Mouse (Mus musculus) MEL (cell line): ENCODE measurements around the gene Pld1. TPM values are rescaled to one million over a fixed set of nuclear protein-coding genes. Genes with fewer than 3 reads are reported as not detected.

Experiments used
- DNase-seq: peaks from one replicate; pipeline ENCODE4 v3.0.0; 2011; ENCODE audit warnings: low read depth, low spot score
- H3K27ac ChIP-seq: 2 replicates; pipeline ENCODE4 v1.5.1; 2012; ENCODE audit warnings: low read depth, mild to moderate bottlenecking, control low read depth, low read length, moderate library complexity; ENCODE audit not compliant: control insufficient read depth
- H3K27me3 ChIP-seq, 2 experiments: fragments of 150-350 bp in 1 of 2; sonication (generic) in 1 of 2; 2 replicates each; pipeline ENCODE4 v1.6.1; 2012; ENCODE audit warnings: low read length in 2 of 2, mild to moderate bottlenecking in 2 of 2, improper control_type of control experiment in 1 of 2, moderate library complexity in 1 of 2; ENCODE audit not compliant: insufficient read depth in 2 of 2, control insufficient read depth in 1 of 2
- H3K36me3 ChIP-seq, 2 experiments: 2 replicates each; pipeline ENCODE4 v1.6.1; 2012 to 2014; ENCODE audit warnings: low read length in 2 of 2, improper control_type of control experiment in 1 of 2, inconsistent platforms in 1 of 2, mild to moderate bottlenecking in 1 of 2; ENCODE audit not compliant: insufficient read depth in 2 of 2, control insufficient read depth in 1 of 2
- H3K4me1 ChIP-seq, 2 experiments: fragments of 150-350 bp in 1 of 2; sonication (generic) in 1 of 2; 2 replicates each; pipeline ENCODE4 v1.6.1; 2012; ENCODE audit warnings: low read length in 2 of 2, improper control_type of control experiment in 1 of 2, mild to moderate bottlenecking in 1 of 2; ENCODE audit not compliant: insufficient read depth in 2 of 2, control insufficient read depth in 1 of 2
- H3K4me3 ChIP-seq, 2 experiments: fragments of 150-350 bp in 1 of 2; sonication (generic) in 1 of 2; 2 replicates each; pipeline ENCODE4 v1.5.1; 2012; ENCODE audit warnings: low read depth in 2 of 2, low read length in 2 of 2, mild to moderate bottlenecking in 2 of 2, moderate library complexity in 2 of 2, control low read depth in 1 of 2, improper control_type of control experiment in 1 of 2; ENCODE audit not compliant: control insufficient read depth in 1 of 2, insufficient read depth in 1 of 2
- H3K79me2 ChIP-seq: 2 replicates; pipeline ENCODE4 v1.6.1; 2012; ENCODE audit warnings: mild to moderate bottlenecking, low read length, moderate library complexity; ENCODE audit not compliant: control insufficient read depth, poor library complexity, insufficient read depth
- H3K9ac ChIP-seq: 2 replicates; pipeline ENCODE4 v1.6.1; 2012; ENCODE audit warnings: low read depth, mild to moderate bottlenecking, control low read depth, low read length, moderate library complexity; ENCODE audit not compliant: control insufficient read depth, poor library complexity, severe bottlenecking
- H3K9me3 ChIP-seq: fragments of 150-350 bp; sonication (generic); replicated peaks from 2 replicates; pipeline ENCODE4 v1.6.1; 2012; ENCODE audit warnings: mild to moderate bottlenecking, low read length, improper control_type of control experiment, moderate library complexity; ENCODE audit not compliant: insufficient read depth
- BHLHE40 ChIP-seq: IDR thresholded peaks from 2 replicates; pipeline ENCODE4 v1.6.1; 2012; ENCODE audit warnings: low read depth, mild to moderate bottlenecking, inconsistent platforms, low read length, improper control_type of control experiment, borderline replicate concordance
- CHD2 ChIP-seq: IDR thresholded peaks from 2 replicates; pipeline ENCODE4 v1.6.1; 2011; ENCODE audit warnings: low read length, improper control_type of control experiment
- CTCF ChIP-seq, 3 experiments: IDR thresholded peaks in 2 of 3; conservative IDR thresholded peaks in 1 of 3; 2 replicates each; pipeline ENCODE4 v1.5.1; 2011 to 2012; ENCODE audit warnings: low read length in 3 of 3, low read depth in 2 of 3, mild to moderate bottlenecking in 2 of 3, improper control_type of control experiment in 1 of 3, inconsistent platforms in 1 of 3, mixed read lengths in 1 of 3, moderate library complexity in 1 of 3; ENCODE audit not compliant: control insufficient read depth in 1 of 3, insufficient read depth in 1 of 3, poor library complexity in 1 of 3, severe bottlenecking in 1 of 3
- E2F4 ChIP-seq: IDR thresholded peaks from 2 replicates; pipeline ENCODE4 v1.6.1; 2011; ENCODE audit warnings: low read depth, low read length, improper control_type of control experiment, borderline replicate concordance
- EP300 ChIP-seq, 2 experiments: IDR thresholded peaks; 2 replicates each; pipeline ENCODE4 v1.6.1; 2011; ENCODE audit warnings: improper control_type of control experiment in 2 of 2, low read length in 2 of 2, low read depth in 1 of 2, mild to moderate bottlenecking in 1 of 2
- ETS1 ChIP-seq: IDR thresholded peaks from 2 replicates; pipeline ENCODE4 v1.6.1; 2012; ENCODE audit warnings: low read depth, mild to moderate bottlenecking, inconsistent platforms, low read length, improper control_type of control experiment, moderate library complexity
- GABPA ChIP-seq: IDR thresholded peaks from 2 replicates; pipeline ENCODE4 v1.6.1; 2012; ENCODE audit warnings: low read depth, mild to moderate bottlenecking, inconsistent platforms, low read length, improper control_type of control experiment, moderate library complexity
- GATA1 ChIP-seq: IDR thresholded peaks from 2 replicates; pipeline ENCODE4 v1.6.1; 2011; ENCODE audit warnings: low read depth, low read length, improper control_type of control experiment
- HCFC1 ChIP-seq: IDR thresholded peaks from 2 replicates; pipeline ENCODE4 v1.6.1; 2012; ENCODE audit warnings: low read depth, mild to moderate bottlenecking, inconsistent platforms, low read length, improper control_type of control experiment, moderate library complexity
- JUND ChIP-seq: IDR thresholded peaks from 2 replicates; pipeline ENCODE4 v1.6.1; 2011; ENCODE audit warnings: low read depth, mild to moderate bottlenecking, improper control_type of control experiment, low read length
- MAZ ChIP-seq: IDR thresholded peaks from 2 replicates; pipeline ENCODE4 v1.6.1; 2012; ENCODE audit warnings: low read depth, mild to moderate bottlenecking, inconsistent platforms, low read length, improper control_type of control experiment
- POLR2A ChIP-seq, 2 experiments: IDR thresholded peaks; 2 replicates each; pipeline ENCODE4 v1.6.1; 2011 to 2012; ENCODE audit warnings: low read length in 2 of 2, mild to moderate bottlenecking in 2 of 2, control low read depth in 1 of 2, improper control_type of control experiment in 1 of 2, low read depth in 1 of 2, moderate library complexity in 1 of 2; ENCODE audit not compliant: control insufficient read depth in 1 of 2, insufficient read depth in 1 of 2, poor library complexity in 1 of 2
- POLR2AphosphoS2 ChIP-seq: IDR thresholded peaks from 2 replicates; pipeline ENCODE4 v1.6.1; 2011; ENCODE audit warnings: low read length, improper control_type of control experiment
- POLR2AphosphoS5 ChIP-seq: IDR thresholded peaks from 2 replicates; pipeline ENCODE4 v1.6.1; 2012; ENCODE audit warnings: low read depth, borderline replicate concordance, mild to moderate bottlenecking, inconsistent platforms, low read length, moderate library complexity, mixed read lengths
- RCOR1 ChIP-seq: IDR thresholded peaks from 2 replicates; pipeline ENCODE4 v1.6.1; 2012; ENCODE audit warnings: low read depth, mild to moderate bottlenecking, inconsistent platforms, low read length, improper control_type of control experiment
- SIN3A ChIP-seq: IDR thresholded peaks from 2 replicates; pipeline ENCODE4 v1.6.1; 2012; ENCODE audit warnings: low read length, improper control_type of control experiment, inconsistent platforms
- TAL1 ChIP-seq: IDR thresholded peaks from 2 replicates; pipeline ENCODE4 v1.6.1; 2012; ENCODE audit warnings: mild to moderate bottlenecking, inconsistent platforms, low read length, moderate library complexity, mixed read lengths
- UBTF ChIP-seq: IDR thresholded peaks from 2 replicates; pipeline ENCODE4 v1.6.1; 2012; ENCODE audit warnings: low read depth, mild to moderate bottlenecking, inconsistent platforms, low read length, improper control_type of control experiment, moderate library complexity, borderline replicate concordance; ENCODE audit not compliant: insufficient read depth
- USF1 ChIP-seq: IDR thresholded peaks from 2 replicates; pipeline ENCODE4 v1.6.1; 2014; ENCODE audit warnings: low read depth, mild to moderate bottlenecking, inconsistent platforms, low read length, improper control_type of control experiment, moderate library complexity
- USF2 ChIP-seq, 2 experiments: IDR thresholded peaks; 2 replicates each; pipeline ENCODE4 v1.6.1; 2011 to 2012; ENCODE audit warnings: improper control_type of control experiment in 2 of 2, low read length in 2 of 2, borderline replicate concordance in 1 of 2, inconsistent platforms in 1 of 2, low read depth in 1 of 2, mild to moderate bottlenecking in 1 of 2; ENCODE audit not compliant: insufficient read depth in 1 of 2
- ZC3H11A ChIP-seq: IDR thresholded peaks from 2 replicates; pipeline ENCODE4 v1.6.1; 2012; ENCODE audit warnings: low read depth, mild to moderate bottlenecking, inconsistent platforms, low read length, improper control_type of control experiment
- ZKSCAN1 ChIP-seq: IDR thresholded peaks from 2 replicates; pipeline ENCODE4 v1.6.1; 2012; ENCODE audit warnings: low read depth, mild to moderate bottlenecking, inconsistent platforms, low read length, improper control_type of control experiment, moderate library complexity
- ZMIZ1 ChIP-seq: IDR thresholded peaks from 2 replicates; pipeline ENCODE4 v1.6.1; 2012; ENCODE audit warnings: low read depth, mild to moderate bottlenecking, inconsistent platforms, low read length, improper control_type of control experiment, moderate library complexity
- ZNF384 ChIP-seq: IDR thresholded peaks from 2 replicates; pipeline ENCODE4 v1.6.1; 2012; ENCODE audit warnings: low read depth, mild to moderate bottlenecking, inconsistent platforms, low read length, improper control_type of control experiment
- polyA plus RNA-seq, 2 experiments: library from polyadenylated mRNA; stranded (reverse) in 1 of 2; unstranded in 1 of 2; fragments of >175 nt in 1 of 2; fragments of >200 nt in 1 of 2; gene quantifications; 2 replicates each; pipeline versions ENCODE4 v1.2.1 to v1.2.4; 2012; ENCODE audit warnings: low replicate concordance in 2 of 2, low read depth in 1 of 2; ENCODE audit not compliant: insufficient read length in 2 of 2, insufficient read depth in 1 of 2, missing spikeins in 1 of 2
- total RNA-seq: library from RNA; depleted of rRNA; stranded (reverse); fragments of 300-350 nt; gene quantifications from 2 replicates; pipeline ENCODE4 v1.2.3, GENCODE M21; 2012

The Pld1 gene
- total and polyA plus RNA-seq, 3 experiments: 0.22 TPM; not detected in 2

- no peaks in the 10 kb centered on the region for H3K9me3 ChIP-seq
- DNase-seq: peak; percentile 53
- H3K4me1 ChIP-seq: no peaks in the 10 kb centered on the region
- H3K27me3 ChIP-seq: no peaks in the 10 kb centered on the region
- H3K4me3 ChIP-seq: no peak overlapping the region
- TF ChIP-seq USF1 (peak; percentile 58; the same call in 1 of the 2 replicates), EP300 (IDR thresholded peaks at IDR 0.05; ENCODE audit: low read depth in 1 of 2, low read length in 2 of 2) (peak in 1 of 2 experiments; percentile 22; a peak in 1 of 4 replicates), CTCF (IDR thresholded peaks at IDR 0.05 in 2 of 3, conservative IDR thresholded peaks at IDR 0.05 in 1 of 3; ENCODE audit: control insufficient read depth in 1 of 3, insufficient read depth in 1 of 3, low read depth in 2 of 3, low read length in 3 of 3, poor library complexity in 1 of 3, severe bottlenecking in 1 of 3) (no peak)
- no peak overlapping the region for H3K27ac ChIP-seq
- H3K79me2 ChIP-seq: no peaks in the 10 kb centered on the region
- H3K9ac ChIP-seq: no peak overlapping the region
- H3K36me3 ChIP-seq: no peaks in the 10 kb centered on the region
These were observed 142.5 kb downstream of the Pld1 start for GRCm38 (mm10) chr3:28081012-28081411.

GRCm38 (mm10) chr3:28083218-28083617 lies 144.7 kb downstream of the Pld1 start:
- no peak overlapping the region for H3K27ac ChIP-seq

GRCm38 (mm10) chr3:28084281-28084680 lies 145.8 kb downstream of the Pld1 start:
- Histone ChIP-seq H3K9ac (no peak overlapping the region), H3K4me3 (no peak overlapping the region), H3K9me3 (no peaks in the 10 kb centered on the region), H3K79me2 (no peaks in the 10 kb centered on the region), H3K36me3 (no peaks in the 10 kb centered on the region), H3K27ac (no peak overlapping the region)
- no peak for DNase-seq
- TF ChIP-seq EP300 (IDR thresholded peaks at IDR 0.05; ENCODE audit: low read depth in 1 of 2, low read length in 2 of 2) (no peak), ETS1 (no peak), USF2 (IDR thresholded peaks at IDR 0.05; ENCODE audit: borderline replicate concordance in 1 of 2, insufficient read depth in 1 of 2, low read depth in 1 of 2, low read length in 2 of 2) (no peak), POLR2A (IDR thresholded peaks at IDR 0.05; ENCODE audit: control insufficient read depth in 1 of 2, insufficient read depth in 1 of 2, low read depth in 1 of 2, low read length in 2 of 2, poor library complexity in 1 of 2) (no peak), GATA1 (no peak), HCFC1 (no peak), E2F4 (no peak), BHLHE40 (no peak), POLR2AphosphoS2 (no peak), SIN3A (no peak), CHD2 (no peak), ZNF384 (no peak), ZMIZ1 (no peak), TAL1 (no peak), GABPA (no peak), JUND (no peak), ZC3H11A (no peak), ZKSCAN1 (no peak)
- TF ChIP-seq, all 39 proteins: peak for 0
- no peaks in the 10 kb centered on the region for H3K27me3 ChIP-seq
- no peaks in the 10 kb centered on the region for H3K4me1 ChIP-seq

More at GRCm38 (mm10) chr3:28083218-28083617, 144.7 kb downstream of the Pld1 start:
- Histone ChIP-seq H3K4me3 (no peak overlapping the region), H3K9me3 (no peaks in the 10 kb centered on the region), H3K9ac (no peak overlapping the region), H3K27me3 (no peaks in the 10 kb centered on the region), H3K36me3 (no peaks in the 10 kb centered on the region)
- no peak for TF ChIP-seq POLR2AphosphoS2
- TF ChIP-seq UBTF: no peak
- no peak for TF ChIP-seq POLR2AphosphoS5
- no peak for TF ChIP-seq POLR2A (IDR thresholded peaks at IDR 0.05; ENCODE audit: control insufficient read depth in 1 of 2, insufficient read depth in 1 of 2, low read depth in 1 of 2, low read length in 2 of 2, poor library complexity in 1 of 2)
- TF ChIP-seq MAZ: no peak
- TF ChIP-seq TAL1: no peak
- TF ChIP-seq RCOR1: no peak
- TF ChIP-seq, all 39 proteins: peak for 0
- no peaks in the 10 kb centered on the region for H3K4me1 ChIP-seq
- H3K79me2 ChIP-seq: no peaks in the 10 kb centered on the region
- no peak for DNase-seq
